Mouse (Mus musculus) right cerebral cortex, postnatal 4 days (tissue): ENCODE results near the gene Plk5.
"Not testable (repeated sequence)": the region's sequence is repeated elsewhere in the genome, so short reads cannot be mapped to it uniquely, and the experiment has no call there.

Source experiments
- DNase-seq: peaks from one replicate; pipeline ENCODE4 v3.0.0-alpha.2; 2022

Gene Plk5

GRCm38 (mm10) chr10:80331636-80332524 lies 24.4 kb upstream of the Plk5 start:
- DNase-seq: no peak

- no peak for DNase-seq
These were observed 23.7 kb upstream of the Plk5 start for GRCm38 (mm10) chr10:80332525-80332989.

GRCm38 (mm10) chr10:80336263-80336662 lies 20.0 kb upstream of the Plk5 start:
- no peak for DNase-seq

- peak; percentile 95 for DNase-seq
These were observed 16.1 kb upstream of the Plk5 start for GRCm38 (mm10) chr10:80339941-80340750.

DNA sequence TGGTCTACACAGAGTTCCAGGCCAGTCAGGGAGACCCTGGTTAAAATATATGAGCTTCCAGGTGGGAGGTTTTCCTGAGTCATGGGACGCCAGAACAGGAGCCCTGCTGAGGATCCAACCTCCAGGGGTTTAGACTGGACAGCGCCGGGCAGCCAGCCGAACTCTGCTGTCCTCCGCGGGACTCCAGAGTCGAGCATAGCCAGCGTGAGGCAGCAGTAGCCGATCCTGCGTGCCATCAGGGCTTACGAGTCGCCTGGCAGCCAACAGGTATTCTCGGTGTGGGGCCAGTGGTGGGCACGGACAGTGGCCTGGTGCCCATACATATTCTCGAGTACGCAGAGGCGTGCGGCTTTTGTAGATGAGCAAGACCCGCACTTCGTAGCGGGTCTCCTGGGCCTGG lies 15.2 kb upstream of the Plk5 start:
- DNase-seq: no peak

- no peak for DNase-seq
These were observed 14.6 kb upstream of the Plk5 start for GRCm38 (mm10) chr10:80341491-80342304.

DNA sequence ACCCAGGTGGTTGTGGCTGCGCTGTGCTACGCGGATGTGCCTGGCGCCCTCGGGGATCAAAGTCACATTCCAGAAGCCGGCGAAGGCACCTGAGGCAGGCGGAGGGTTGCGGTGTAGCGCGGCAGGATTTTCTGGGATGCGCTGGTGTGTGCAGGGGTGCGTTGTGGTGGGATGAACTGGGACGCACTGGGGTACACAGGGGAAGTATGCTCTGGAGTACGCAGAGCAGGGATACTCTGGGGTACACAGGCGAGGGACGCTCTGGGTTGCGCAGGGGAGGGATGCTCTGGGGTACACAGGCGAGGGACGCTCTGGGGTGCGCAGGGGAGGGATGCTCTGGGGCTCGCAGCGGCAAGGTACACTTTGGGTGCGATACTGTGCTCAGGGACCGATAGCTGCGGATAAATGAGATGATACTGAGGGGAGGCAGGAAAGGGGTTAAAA lies 13.9 kb upstream of the Plk5 start:
- DNase-seq: no peak

DNA sequence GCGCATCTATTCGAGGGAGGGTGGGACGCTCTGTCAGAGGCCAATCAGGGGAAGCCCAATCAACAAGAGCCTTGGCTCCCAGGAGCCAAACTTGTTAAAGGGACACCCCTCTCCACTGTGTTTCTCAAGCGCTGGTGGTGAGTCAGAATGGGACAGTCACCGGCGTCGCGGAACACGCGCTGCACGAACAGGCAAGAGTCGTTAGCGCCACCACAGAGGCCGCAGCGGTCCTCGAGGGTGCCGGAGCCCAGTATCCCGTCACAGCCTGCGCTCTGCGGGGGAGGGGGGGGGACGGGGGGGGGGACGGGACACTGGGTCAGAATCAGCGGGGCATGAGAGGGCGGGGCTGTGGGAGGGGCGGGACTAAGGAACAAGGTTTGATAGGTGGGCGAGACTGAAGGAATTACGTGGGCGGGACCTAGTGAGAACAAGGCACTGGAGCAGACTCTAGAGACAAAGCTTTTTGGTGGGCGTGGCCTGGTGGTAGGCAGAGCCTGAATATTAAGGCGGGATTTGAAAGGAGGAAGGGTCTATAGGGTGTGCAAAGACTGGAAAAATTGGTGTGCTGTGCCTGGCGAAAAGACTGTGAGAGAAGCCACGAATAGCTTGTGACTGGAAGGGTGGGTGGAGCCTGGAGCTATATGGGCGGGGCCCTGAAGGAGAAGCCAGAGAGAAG lies 13.4 kb upstream of the Plk5 start:
- DNase-seq: no peak

- no peak for DNase-seq
These were observed 12.8 kb upstream of the Plk5 start for GRCm38 (mm10) chr10:80343425-80343895.

DNA sequence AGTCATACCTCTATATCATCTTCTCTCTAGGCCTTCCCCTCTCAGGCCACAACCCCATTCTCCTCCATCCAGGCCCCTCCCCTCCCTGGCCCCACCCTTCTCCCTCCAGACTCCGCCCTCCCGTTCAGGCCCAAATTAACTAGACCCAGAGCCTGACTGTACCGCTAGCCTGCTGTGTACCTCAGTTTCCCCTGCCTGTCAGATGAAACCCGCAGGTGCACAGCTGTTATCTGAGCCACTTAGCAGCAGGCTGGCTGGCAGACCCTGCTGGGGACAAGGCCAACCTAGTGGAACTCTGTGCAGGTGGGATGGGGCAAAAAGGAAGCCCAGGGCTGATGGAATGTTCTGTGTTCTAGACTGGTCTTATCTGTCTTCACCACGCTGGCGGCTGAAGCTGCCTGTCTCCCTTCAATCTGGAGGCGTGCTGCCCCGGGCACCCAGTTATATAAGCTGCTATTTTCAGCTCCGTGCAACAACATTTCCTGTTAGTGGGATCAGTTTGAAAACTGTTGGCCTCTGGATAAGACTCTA lies 12.1 kb upstream of the Plk5 start:
- no peak for DNase-seq

GRCm38 (mm10) chr10:80345122-80345521 lies 11.1 kb upstream of the Plk5 start:
- DNase-seq: no peak

DNA sequence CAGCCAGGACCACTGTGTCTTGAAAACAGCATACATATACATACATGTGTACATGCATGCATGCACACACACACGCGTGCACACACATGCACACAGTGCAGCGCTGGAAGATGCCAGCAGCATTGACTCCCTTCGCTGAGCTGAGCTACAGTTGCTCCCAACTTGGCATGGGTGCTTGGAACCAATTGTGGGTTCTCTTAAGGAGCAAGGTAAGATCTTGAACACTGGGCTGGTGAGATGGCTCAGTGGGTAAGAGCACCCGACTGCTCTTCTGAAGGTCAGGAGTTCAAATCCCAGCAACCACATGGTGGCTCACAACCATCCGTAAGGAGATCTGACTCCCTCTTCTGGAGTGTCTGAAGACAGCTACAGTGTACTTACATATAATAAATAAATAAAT lies 10.3 kb upstream of the Plk5 start:
- DNase-seq: not testable (repeated sequence)

GRCm38 (mm10) chr10:80347514-80347967 lies 8.7 kb upstream of the Plk5 start:
- DNase-seq: no peak

- DNase-seq: no peak
These were observed 7.9 kb upstream of the Plk5 start, which contains the start of gene Adamtsl5 for GRCm38 (mm10) chr10:80348244-80348781. TSS of gene Adamtsl5 (minus strand) at chr10:80348412.

GRCm38 (mm10) chr10:80348981-80349380 lies 7.3 kb upstream of the Plk5 start:
- no peak for DNase-seq

DNA sequence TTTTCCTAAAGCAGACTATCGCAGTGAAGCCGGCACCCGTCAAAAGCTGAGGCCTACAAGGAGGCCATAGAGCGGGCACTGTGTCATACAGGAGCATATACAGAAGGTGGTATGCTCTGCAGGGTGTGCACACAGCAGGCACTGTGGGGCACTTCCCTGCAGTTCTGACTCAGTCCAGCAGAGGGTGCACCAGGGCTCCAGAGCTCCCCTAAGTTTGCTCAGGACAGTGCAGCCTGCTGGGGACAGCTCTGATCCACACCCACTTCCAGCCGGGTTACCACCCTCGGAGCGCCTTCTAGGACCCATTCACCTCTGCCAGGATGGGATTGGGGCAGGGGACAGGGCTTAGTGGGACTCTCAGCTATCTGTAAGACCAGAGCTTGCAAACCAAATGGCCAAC lies 6.0 kb upstream of the Plk5 start:
- DNase-seq: peak; percentile 89

DNA sequence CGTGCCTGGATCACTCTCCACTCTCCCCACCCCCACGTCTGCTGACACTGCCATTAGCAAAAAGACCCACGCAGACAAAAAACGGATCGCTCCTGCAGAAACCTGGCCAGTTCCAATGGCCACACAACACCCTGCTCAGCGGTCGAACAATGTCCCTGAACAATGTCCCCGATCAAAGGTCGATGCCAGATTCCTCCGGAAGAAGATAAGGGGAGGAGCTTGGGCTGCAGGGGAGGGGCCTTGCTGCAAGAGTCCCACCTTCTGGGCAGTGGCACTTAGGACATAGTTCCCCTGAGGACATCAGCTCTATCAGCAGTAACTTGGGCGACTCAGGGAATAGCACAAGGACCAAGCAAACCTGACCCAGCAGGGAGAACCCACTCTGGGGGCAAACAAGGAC lies 4.4 kb upstream of the Plk5 start:
- no peak for DNase-seq

- DNase-seq: no peak
These were observed 3.5 kb upstream of the Plk5 start for GRCm38 (mm10) chr10:80352727-80353126.

GRCm38 (mm10) chr10:80355431-80355830 lies 828 bp upstream of the Plk5 start:
- no peak for DNase-seq

- no peak for DNase-seq
These were observed 478 bp downstream of the Plk5 start for GRCm38 (mm10) chr10:80356737-80357136.

DNA sequence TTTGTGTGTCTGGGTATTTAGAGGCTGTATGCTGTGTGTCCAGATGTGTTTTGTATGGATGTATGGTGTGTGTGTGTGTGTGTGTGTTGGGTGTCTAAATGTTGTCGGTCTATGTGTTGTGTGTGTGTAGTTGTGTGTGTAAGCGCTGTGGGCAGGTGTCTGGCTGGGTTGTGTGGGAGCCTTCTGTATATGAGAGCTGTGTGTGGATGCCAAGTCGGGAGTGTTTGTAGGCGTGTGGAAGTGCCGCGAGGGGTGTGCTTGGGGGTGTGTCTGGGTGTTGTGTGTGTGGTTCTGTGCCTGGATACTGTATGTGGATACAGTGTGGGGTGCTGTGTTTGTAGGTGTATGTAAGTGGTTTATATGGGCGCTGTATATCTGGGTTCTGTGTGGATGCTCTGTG lies 1.1 kb downstream of the Plk5 start:
- DNase-seq: no peak
